Mouse (Mus musculus): Measurements from ENCODE around the gene Acod1. TPM values are rescaled to one million over a fixed set of nuclear protein-coding genes. Genes with fewer than 3 reads are reported as not detected.

Acod1 gene
- polyA plus RNA-seq, 1 experiment from 2014 or later: not detected

Other genes starting within 250 kb of the Acod1 start
- gene Kctd12, start 64.3 kb upstream of the Acod1 start, polyA plus RNA-seq (2015; fragmentation: Nextera tagmentation; extraction: Ambion mirVana): 17.5 and 24.9 TPM in 2 replicates
- 9.4 TPM in 2 replicates for gene Cln5, start 23.2 kb downstream of the Acod1 start, polyA plus RNA-seq (2015; fragmentation: Nextera tagmentation; extraction: Ambion mirVana)
- gene Fbxl3, start 52.6 kb downstream of the Acod1 start, polyA plus RNA-seq (2015; fragmentation: Nextera tagmentation; extraction: Ambion mirVana): 26.5 and 31.0 TPM in 2 replicates